ENCODE assay signal across 8 mouse cellular contexts in genomic region chr15:96684132-96684830, GRCm38 (mm10). TPM values are rescaled to one million over a fixed set of nuclear protein-coding genes. Genes with fewer than 3 reads are reported as not detected.
A peak's percentile ranks its signal among the peaks of the same experiment; 100 is the strongest.
DNase-seq lines count a peak whose midpoint lies in the region; TF ChIP-seq lines count a peak whose summit lies in the region.

No protein-coding gene starts in this region.

- no peak for TF ChIP-seq EP300 in heart, adult 2 months (IDR thresholded peaks at IDR 0.05; ENCODE audit: insufficient read depth, low read depth, low read length)
- no peak for TF ChIP-seq EP300 in CH12.LX (IDR thresholded peaks at IDR 0.05; ENCODE audit: low read length)

- in situ Hi-C loops in CH12.LX (cut with MboI; ENCODE audit: low pct_ligation_motif_present, low pct_unique_long_range_greater_than_20kb, low sequenced_read_pairs): loop anchor here (25.0 kb wide), 1 partner anchor 253 kb away; no protein-coding TSS in a partner anchor

- H3K9ac ChIP-seq in heart, adult 2 months (ENCODE audit: low read depth, low read length): no peak overlapping the region
- H3K9ac ChIP-seq in CH12.LX (ENCODE audit: insufficient read depth, low read depth): peak overlapping the region; percentile 9

- H3K36me3 ChIP-seq in heart, adult 2 months (ENCODE audit: control insufficient read depth, insufficient read depth, low read length): peaks cover 11% of the 10 kb centered on the region
- peaks cover 18 to 26% of the 10 kb centered on the region in 2 experiments for H3K36me3 ChIP-seq in CH12.LX (replicated peaks in 1 of 2; ENCODE audit: control insufficient read depth in 1 of 2, insufficient read depth in 1 of 2, low read length in 1 of 2)

- no peak overlapping the region; the same call in 1 of the 2 replicates for H3K27ac ChIP-seq in heart, adult 2 months
- H3K27ac ChIP-seq in CH12.LX (ENCODE audit: insufficient read depth, low read depth): no peak overlapping the region

- intact Hi-C loops in heart, adult 2 months (cut with DNase I): no loop called here
- intact Hi-C loops in heart, postnatal 25 days (cut with DNase I): no loop called here

- no peaks in the 10 kb centered on the region for H3K27me3 ChIP-seq in heart, adult 2 months (ENCODE audit: control insufficient read depth, insufficient read depth, low read length)
- peaks cover 8% of the 10 kb centered on the region for H3K27me3 ChIP-seq in CH12.LX (replicated peaks)

- dilution Hi-C loops in CH12.LX (cut with MboI; ENCODE audit: extremely low pct_ligation_motif_present, extremely low pct_unique_long_range_greater_than_20kb, low sequenced_read_pairs): no loop called here

- H3K4me3 ChIP-seq in heart, adult 2 months: no peak overlapping the region
- peak overlapping the region in 1 of 3 experiments; percentile 29 for H3K4me3 ChIP-seq in CH12.LX (replicated peaks in 1 of 3; ENCODE audit: low read depth in 2 of 3, low read length in 2 of 3, poor library complexity in 1 of 3)

- no peaks in the 10 kb centered on the region for H3K79me2 ChIP-seq in heart, adult 2 months (replicated peaks; ENCODE audit: control insufficient read depth, insufficient read depth, low read length)
- H3K79me2 ChIP-seq in CH12.LX (replicated peaks; ENCODE audit: control insufficient read depth, extremely low read depth, insufficient read depth, poor library complexity, severe bottlenecking): no peaks in the 10 kb centered on the region

- H3K9me3 ChIP-seq in CH12.LX (replicated peaks; ENCODE audit: low read length): no peaks in the 10 kb centered on the region

- TF ChIP-seq CTCF in heart, adult 2 months (IDR thresholded peaks at IDR 0.05): peak; percentile 51
- TF ChIP-seq CTCF in CH12.LX (conservative IDR thresholded peaks at IDR 0.05 in 1 of 2, IDR thresholded peaks at IDR 0.05 in 1 of 2; ENCODE audit: low read depth in 2 of 2, low read length in 2 of 2): peak in 1 of 2 experiments; percentile 29; a peak in 2 of 4 replicates

- peak overlapping the region; percentile 99 for H3K4me2 ChIP-seq in CH12.LX (ENCODE audit: insufficient read depth, low read depth, poor library complexity, severe bottlenecking)

- WGBS in heart, adult 2 months: 26% methylated on average over 11 of the region's 11 CpGs

- TF ChIP-seq POLR2A in heart, adult 2 months (IDR thresholded peaks at IDR 0.05; ENCODE audit: insufficient read depth, low read depth, low read length): no peak
- no peak for TF ChIP-seq POLR2A in CH12.LX (IDR thresholded peaks at IDR 0.05; ENCODE audit: low read depth, low read length)

- TF ChIP-seq RAD21 in CH12.LX (IDR thresholded peaks at IDR 0.05; ENCODE audit: low read depth, low read length): no peak

- no peaks in the 10 kb centered on the region; the same call in 1 of the 2 replicates for H3K4me1 ChIP-seq in heart, adult 2 months (ENCODE audit: control insufficient read depth, insufficient read depth, low read length)
- peaks cover 3 to 25% of the 10 kb centered on the region in 2 experiments for H3K4me1 ChIP-seq in CH12.LX (ENCODE audit: control insufficient read depth in 1 of 2, insufficient read depth in 2 of 2)

- peak in 1 of 2 experiments; percentile 48 for DNase-seq in heart, adult 2 months
- no peak for DNase-seq in heart, postnatal 25 days (ENCODE audit: low spot score)
- no peak for DNase-seq in CH12.LX (ENCODE audit: extremely low read depth)
- peak; percentile 64 for DNase-seq in embryo, embryonic 11 days
- peak; percentile 51 for DNase-seq in kidney, postnatal 14 days
- DNase-seq in naive thymus-derived CD4-positive, alpha-beta T cell, adult 2 months (ENCODE audit: low read depth): peak; percentile 63
- DNase-seq in cerebellum, adult 11-12 months: no peak
- DNase-seq in layer of hippocampus, postnatal 25 days (ENCODE audit: extremely low spot score in 1 of 2, low spot score in 1 of 2): no peak

TF ChIP-seq in CH12.LX, 34 proteins besides CTCF, POLR2A, EP300 and RAD21:
- TF ChIP-seq IRF4 (IDR thresholded peaks at IDR 0.05; ENCODE audit: low read depth, low read length) (0 out of 2 replicates have a peak, but pooled peaks have one; percentile 38), JUN (IDR thresholded peaks at IDR 0.05; ENCODE audit: insufficient read depth, low read depth, low read length) (no peak), PAX5 (IDR thresholded peaks at IDR 0.05; ENCODE audit: low read length) (no peak), MYC (IDR thresholded peaks at IDR 0.05; ENCODE audit: low read depth, low read length) (no peak), TBP (conservative IDR thresholded peaks at IDR 0.05; ENCODE audit: low read depth, low read length) (no peak), MEF2A (IDR thresholded peaks at IDR 0.05; ENCODE audit: borderline replicate concordance, low read depth, low read length) (no peak)
TF ChIP-seq in CH12.LX: peak in this region for 1.

RNA-seq across cellular contexts. Expression of gene Slc38a2, which starts 15.2 kb away (rescaled TPM):
- 100 to 1,000 TPM; 149 to 209 TPM for total RNA-seq in heart, adult 2 months (2021)
- polyA plus RNA-seq in heart, adult 2 months (2012; rRNA removed): 59.3 and 109 TPM in 2 replicates
- 100 to 1,000 TPM; 230 to 253 TPM for total RNA-seq in heart, postnatal 25 days (2021)
- total RNA-seq in CH12.LX (2012; rRNA removed) (35.5 and 41.4 TPM in 2 replicates), CH12.LX (2014; rRNA removed) (53.6 and 59.3 TPM in 2 replicates)
- polyA plus RNA-seq in CH12.LX (2012; ENCODE audit: insufficient read length, low read depth): 57.5 and 70.5 TPM in 2 replicates
- total RNA-seq in layer of hippocampus, postnatal 25 days (2021): 10 to 100 TPM; 63.3 to 78.4 TPM

RNA-seq across cellular contexts. Expression of gene Slc38a1, which starts 41.6 kb away (rescaled TPM):
- 10 to 100 TPM; 11.8 to 12.8 TPM for total RNA-seq in heart, adult 2 months (2021)
- 12.7 and 14.2 TPM in 2 replicates for polyA plus RNA-seq in heart, adult 2 months (2012; rRNA removed)
- total RNA-seq in heart, postnatal 25 days (2021): 10 to 100 TPM; 17.0 to 21.2 TPM
- total RNA-seq in CH12.LX (2012; rRNA removed) (39.1 and 39.4 TPM in 2 replicates), CH12.LX (2014; rRNA removed) (18.8 and 22.5 TPM in 2 replicates)
- 70.3 and 79.0 TPM in 2 replicates for polyA plus RNA-seq in CH12.LX (2012; ENCODE audit: insufficient read length, low read depth)
- 10 to 100 TPM; 72.8 to 78.3 TPM for total RNA-seq in layer of hippocampus, postnatal 25 days (2021)

Comparison
In these comparisons a context has a peak if more than half of its experiments do, and no peak if none do; other contexts are left out.
1. DNase-seq: peak in embryo, embryonic 11 days (single experiment), kidney, postnatal 14 days (single experiment) and naive thymus-derived CD4-positive, alpha-beta T cell, adult 2 months (single experiment); none in heart, postnatal 25 days (single experiment), CH12.LX (single experiment), cerebellum, adult 11-12 months (single experiment) and layer of hippocampus, postnatal 25 days (0 of 2).